ENCODE assay signal across 8 mouse cellular contexts in genomic region chr10:7076201-7076600, GRCm38 (mm10). TPM values are rescaled to one million over a fixed set of nuclear protein-coding genes. Genes with fewer than 3 reads are reported as not detected.
A peak's percentile ranks its signal among the peaks of the same experiment; 100 is the strongest.
DNase-seq lines count a peak whose midpoint lies in the region; ATAC-seq and TF ChIP-seq lines count a peak whose summit lies in the region.

No protein-coding gene starts in this region.

- ATAC-seq in hindbrain, embryonic 15.5 days (ENCODE audit: low FRiP score, low read depth): peak; percentile 81

- no peaks in the 10 kb centered on the region for H3K9me3 ChIP-seq in hindbrain, embryonic 15.5 days

- peak; percentile 96 for TF ChIP-seq CTCF in gastrocnemius, adult 2 months (IDR thresholded peaks at IDR 0.05)

- H3K9ac ChIP-seq in hindbrain, embryonic 15.5 days: no peak overlapping the region

- peak; percentile 74 for DNase-seq in ZHBTc4 (ENCODE audit: low read depth, low spot score)
- peak; percentile 51 to 78 for DNase-seq in cerebellum, postnatal 4 days (ENCODE audit: low spot score in 2 of 2)
- DNase-seq in gastrocnemius, adult 2 months: peak; percentile 81
- peak; percentile 68 to 80 for DNase-seq in layer of hippocampus, postnatal 14 days (ENCODE audit: low spot score in 2 of 2)
- DNase-seq in lung, postnatal 36 days: peak; percentile 85
- DNase-seq in retina, postnatal 1 day: peak; percentile 53
- DNase-seq in urinary bladder, adult 2 months (ENCODE audit: low spot score): peak; percentile 41

- H3K36me3 ChIP-seq in hindbrain, embryonic 15.5 days: no peaks in the 10 kb centered on the region

- H3K4me2 ChIP-seq in hindbrain, embryonic 15.5 days: peak overlapping the region; percentile 9; the same call in 1 of the 2 replicates

- intact Hi-C loops in gastrocnemius, adult 2 months (cut with DNase I): loop anchor here (2.0 kb wide), 1 partner anchor 191 kb away; no protein-coding TSS in a partner anchor

- H3K4me1 ChIP-seq in hindbrain, embryonic 15.5 days (replicated peaks): 0 out of 2 replicates have a peak, but pooled peaks cover 4% of the 10 kb centered on the region

- H3K27ac ChIP-seq in gastrocnemius, adult 2 months: peak overlapping the region; percentile 40; the same call in 1 of the 2 replicates
- peak overlapping the region; percentile 7; the same call in 1 of the 2 replicates for H3K27ac ChIP-seq in hindbrain, embryonic 15.5 days (replicated peaks)

- H3K27me3 ChIP-seq in hindbrain, embryonic 15.5 days: no peaks in the 10 kb centered on the region

- 14% methylated on average over 8 of the region's 8 CpGs for WGBS in hindbrain, embryonic 15.5 days

- peak overlapping the region; percentile 40 for H3K4me3 ChIP-seq in gastrocnemius, adult 2 months
- H3K4me3 ChIP-seq in hindbrain, embryonic 15.5 days: no peak overlapping the region

RNA-seq across cellular contexts. Expression of gene Ipcef1, which starts 23.9 kb away (rescaled TPM):
- not detected for total RNA-seq in gastrocnemius, adult 2 months (2021)
- 1.6 and 1.8 TPM in 2 replicates for polyA plus RNA-seq in hindbrain, embryonic 15.5 days (2015; fragmentation: Nextera tagmentation; extraction: Ambion mirVana)
- 1 to 10 TPM; 5.7 to 8.0 TPM for total RNA-seq in layer of hippocampus, postnatal 14 days (2021)
- polyA plus RNA-seq in urinary bladder, adult 2 months (2012; rRNA removed): 1.5 and 2.3 TPM in 2 replicates

Comparison
In these comparisons a context has a peak if more than half of its experiments do, and no peak if none do; other contexts are left out.
1. RNA of gene Ipcef1, which starts 23.9 kb away (total RNA-seq): 5.7 to 8.0 TPM in layer of hippocampus, postnatal 14 days; not detected in gastrocnemius, adult 2 months; every median in the first group is over 4 times any median in the second.
2. Peak in every context shown above with its lines, with median percentiles within 50 percentile points of each other: DNase-seq.